Mouse (Mus musculus) ES-E14 (cell line): ENCODE data around the gene Krtap16-1.

Experiments
- CHD2 ChIP-seq: IDR thresholded peaks from 2 replicates; pipeline ENCODE4 v1.6.1; 2014; ENCODE audit warnings: mild to moderate bottlenecking, low read depth, low read length, inconsistent platforms
- HCFC1 ChIP-seq: IDR thresholded peaks from 2 replicates; pipeline ENCODE4 v1.6.1; 2012; ENCODE audit warnings: low read length, inconsistent platforms, borderline replicate concordance; ENCODE audit not compliant: insufficient read depth
- MAFK ChIP-seq: IDR thresholded peaks from 2 replicates; pipeline ENCODE4 v1.6.1; 2014; ENCODE audit warnings: mild to moderate bottlenecking, low read depth, low read length, inconsistent platforms; ENCODE audit not compliant: insufficient read depth
- ZC3H11A ChIP-seq: IDR thresholded peaks from 2 replicates; pipeline ENCODE4 v1.6.1; 2012; ENCODE audit warnings: low read depth, mild to moderate bottlenecking, inconsistent platforms, low read length, borderline replicate concordance
- ZNF384 ChIP-seq: IDR thresholded peaks from 2 replicates; pipeline ENCODE4 v1.6.1; 2012; ENCODE audit warnings: low read depth, low read length, inconsistent platforms

- TF ChIP-seq CHD2 (no peak), HCFC1 (no peak), ZC3H11A (no peak), ZNF384 (no peak), MAFK (no peak)
Observed at GRCm38 (mm10) chr11:99993620-99994383, 7.4 kb upstream of the Krtap16-1 start, which contains the start of gene Krtap17-1.
